Mouse (Mus musculus) intestine, embryonic 14.5 days (tissue): ENCODE results near the gene Znrf4. TPM values are rescaled to one million over a fixed set of nuclear protein-coding genes. Genes with fewer than 3 reads are reported as not detected.

Experiments
- ATAC-seq: fragments of 200-750 bp; cut with Nextera tagmentation; replicated peaks from 2 replicates; pipeline ENCODE4 v1.8.0; 2017; ENCODE audit warnings: low read depth, moderate number of reproducible peaks, moderate TSS enrichment, moderate library complexity; ENCODE audit not compliant: low FRiP score, low TSS enrichment
- DNase-seq: peaks from one replicate; pipeline ENCODE4 v3.0.0-alpha.2; 2018; ENCODE audit warnings: low spot score
- H3K27ac ChIP-seq: fragments of 300-500 bp; sonication (generic); 2 replicates; pipeline ENCODE4 v1.5.1; 2014; ENCODE audit warnings: low read depth, mild to moderate bottlenecking, control low read depth
- H3K27me3 ChIP-seq: fragments of 300-500 bp; sonication (generic); replicated peaks from 2 replicates; pipeline ENCODE4 v1.6.1; 2014; ENCODE audit warnings: low read length, control low read depth; ENCODE audit not compliant: control insufficient read depth, insufficient read depth
- H3K36me3 ChIP-seq: fragments of 300-500 bp; sonication (generic); 2 replicates; pipeline ENCODE4 v1.6.1; 2014; ENCODE audit warnings: low read length, control low read depth; ENCODE audit not compliant: control insufficient read depth, insufficient read depth
- H3K4me1 ChIP-seq: fragments of 300-500 bp; sonication (generic); replicated peaks from 2 replicates; pipeline ENCODE4 v1.6.1; 2014; ENCODE audit warnings: low read length, control low read depth, mixed read lengths; ENCODE audit not compliant: control insufficient read depth, insufficient read depth
- H3K4me2 ChIP-seq: fragments of 300-500 bp; sonication (generic); 2 replicates; pipeline ENCODE4 v1.6.1; 2014; ENCODE audit warnings: low read length
- H3K4me3 ChIP-seq: fragments of 300-500 bp; sonication (generic); 2 replicates; pipeline ENCODE4 v1.5.1; 2014; ENCODE audit warnings: low read depth, low read length, control low read depth, mixed read lengths
- H3K9ac ChIP-seq: fragments of 300-500 bp; sonication (generic); 2 replicates; pipeline ENCODE4 v1.6.1; 2014; ENCODE audit warnings: mild to moderate bottlenecking, low read length
- H3K9me3 ChIP-seq: fragments of 300-500 bp; sonication (generic); 2 replicates; pipeline ENCODE4 v1.6.1; 2016; ENCODE audit warnings: low read length, control low read depth; ENCODE audit not compliant: control insufficient read depth
- WGBS: fragments of 180-500 bp; shearing (Covaris S2); extraction: QIAGEN DNeasy Blood & Tissue Kit; methylation state at CpG from one replicate; pipeline ENCODE4 v1.1.7; 2014; 5-methylcytosine and 5-hydroxymethylcytosine counted together
- polyA plus RNA-seq: library from polyadenylated mRNA; unstranded; fragments of >200 nt; fragmentation: Nextera tagmentation; extraction: Ambion mirVana; gene quantifications from 2 replicates; pipeline ENCODE4 v1.2.1, GENCODE M21; 2014

Gene Znrf4
- polyA plus RNA-seq, 1 experiment from 2014 or later = not detected

DNA sequence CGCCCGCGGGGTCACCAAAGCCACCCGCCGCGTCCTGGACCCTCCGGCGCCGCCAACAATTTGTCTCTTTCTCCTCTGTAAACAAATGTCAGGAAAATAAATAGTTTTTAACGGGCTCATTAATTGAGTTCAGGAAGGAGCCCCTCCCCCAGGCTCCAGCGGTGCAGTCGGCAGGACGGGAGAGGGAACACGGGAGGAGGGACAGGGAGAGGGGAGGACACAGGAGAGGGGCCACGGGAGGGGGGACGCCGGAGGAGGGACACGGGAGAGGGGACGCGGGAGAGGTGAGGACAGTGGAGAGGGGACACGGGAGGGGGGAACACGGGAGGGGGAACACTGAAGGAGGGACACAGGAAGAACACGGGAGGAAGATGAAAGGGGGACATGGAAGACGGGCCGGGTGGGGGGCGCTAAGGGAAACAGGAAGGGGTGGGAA, 42.2 kb downstream of the Znrf4 start:
- H3K9me3 ChIP-seq = no peaks in the 10 kb centered on the region
- H3K27me3 ChIP-seq = peaks cover 28% of the 10 kb centered on the region
- H3K4me1 ChIP-seq = peaks cover 75% of the 10 kb centered on the region
- WGBS = 3% methylated on average over 23 of the region's 26 CpGs
- H3K4me2 ChIP-seq = peak overlapping the region; percentile 51
- no peaks in the 10 kb centered on the region for H3K36me3 ChIP-seq
- H3K27ac ChIP-seq = peak overlapping the region; percentile 22; the same call in 1 of the 2 replicates
- peak overlapping the region; percentile 27 for H3K9ac ChIP-seq
- ATAC-seq (no peak), DNase-seq (no peak)
- peak overlapping the region; percentile 25 for H3K4me3 ChIP-seq

DNA sequence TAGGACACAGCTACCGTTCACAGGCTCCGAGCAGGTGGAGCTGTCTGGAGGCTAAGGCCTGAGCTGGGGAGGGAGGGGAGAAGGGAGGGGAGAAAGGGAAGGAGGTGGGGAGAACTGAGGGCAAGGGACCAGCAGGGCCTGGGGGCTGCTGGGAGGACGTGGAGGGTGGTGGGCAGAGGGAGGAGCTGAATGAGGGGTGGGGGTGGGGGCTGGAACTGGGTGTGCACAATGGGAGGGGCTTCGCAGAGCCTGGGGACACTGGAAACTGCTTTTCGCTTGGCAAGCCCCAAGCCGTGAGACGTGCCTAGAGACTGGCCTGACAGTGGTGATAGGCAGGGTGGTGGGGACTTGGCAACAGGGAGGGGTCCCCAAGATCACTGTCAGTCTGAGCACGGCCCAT, 43.0 kb downstream of the Znrf4 start:
- WGBS = 28% methylated on average over 8 of the region's 8 CpGs
- Histone ChIP-seq H3K27me3 (peaks cover 21% of the 10 kb centered on the region), H3K9ac (no peak overlapping the region), H3K4me3 (no peak overlapping the region), H3K4me1 (peaks cover 67% of the 10 kb centered on the region), H3K36me3 (no peaks in the 10 kb centered on the region), H3K9me3 (no peaks in the 10 kb centered on the region), H3K27ac (peak overlapping the region; percentile 78; the same call in 1 of the 2 replicates), H3K4me2 (no peak overlapping the region; the same call in 1 of the 2 replicates)
- ATAC-seq (no peak), DNase-seq (no peak)

DNA sequence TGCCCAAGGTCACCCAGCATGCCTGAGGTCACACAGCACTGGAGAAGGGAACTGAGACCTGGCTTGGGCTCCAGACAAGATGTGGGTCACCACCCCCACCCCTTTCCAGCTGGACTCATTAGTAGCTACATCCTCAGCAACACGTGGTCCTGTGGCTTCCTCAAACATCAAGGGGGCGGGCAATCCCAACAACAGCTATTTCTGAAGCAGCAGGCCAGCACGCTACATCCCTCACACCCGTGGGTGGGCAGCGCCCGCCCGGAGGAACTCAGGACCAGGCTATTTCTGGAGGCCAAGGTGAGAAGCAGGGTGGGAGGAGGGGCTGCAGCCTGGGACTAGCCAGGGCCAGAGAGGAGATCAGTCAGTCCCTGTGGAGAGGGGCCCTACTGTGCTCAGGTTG, 43.4 kb downstream of the Znrf4 start:
- Histone ChIP-seq H3K27ac (peak overlapping the region; percentile 78; the same call in 1 of the 2 replicates), H3K4me2 (no peak overlapping the region), H3K4me1 (peaks cover 64% of the 10 kb centered on the region), H3K9ac (no peak overlapping the region), H3K9me3 (no peaks in the 10 kb centered on the region), H3K27me3 (peaks cover 17% of the 10 kb centered on the region), H3K4me3 (no peak overlapping the region), H3K36me3 (no peaks in the 10 kb centered on the region)
- 57% methylated on average over 7 of the region's 7 CpGs for WGBS
- DNase-seq (no peak), ATAC-seq (no peak)

DNA sequence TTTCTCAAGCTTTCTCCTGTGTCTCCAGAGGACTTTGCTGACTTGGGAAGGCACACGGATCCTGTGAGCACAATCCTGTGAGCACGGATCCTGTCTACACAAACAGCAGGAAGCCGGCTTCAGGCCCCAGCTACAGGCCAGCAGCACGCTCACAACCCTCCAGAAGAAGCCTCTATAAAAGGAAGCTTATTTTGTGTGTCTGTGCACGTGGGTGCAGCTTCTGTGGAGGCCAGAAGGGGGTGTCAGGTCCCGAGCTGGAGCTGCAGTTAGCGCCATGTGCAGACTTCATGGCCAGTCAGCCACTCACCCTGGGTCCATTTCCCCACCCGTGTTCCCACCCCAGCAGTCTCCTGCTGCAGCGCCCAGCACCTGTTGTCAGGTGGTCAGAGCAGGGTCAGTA, 43.9 kb downstream of the Znrf4 start:
- Histone ChIP-seq H3K9me3 (no peaks in the 10 kb centered on the region), H3K4me3 (no peak overlapping the region), H3K4me1 (peaks cover 64% of the 10 kb centered on the region), H3K27me3 (peaks cover 12% of the 10 kb centered on the region), H3K36me3 (no peaks in the 10 kb centered on the region), H3K27ac (peak overlapping the region; percentile 78; the same call in 1 of the 2 replicates), H3K4me2 (no peak overlapping the region), H3K9ac (no peak overlapping the region)
- ATAC-seq (no peak), DNase-seq (no peak)
- 90% methylated on average over 9 of the region's 9 CpGs for WGBS

DNA sequence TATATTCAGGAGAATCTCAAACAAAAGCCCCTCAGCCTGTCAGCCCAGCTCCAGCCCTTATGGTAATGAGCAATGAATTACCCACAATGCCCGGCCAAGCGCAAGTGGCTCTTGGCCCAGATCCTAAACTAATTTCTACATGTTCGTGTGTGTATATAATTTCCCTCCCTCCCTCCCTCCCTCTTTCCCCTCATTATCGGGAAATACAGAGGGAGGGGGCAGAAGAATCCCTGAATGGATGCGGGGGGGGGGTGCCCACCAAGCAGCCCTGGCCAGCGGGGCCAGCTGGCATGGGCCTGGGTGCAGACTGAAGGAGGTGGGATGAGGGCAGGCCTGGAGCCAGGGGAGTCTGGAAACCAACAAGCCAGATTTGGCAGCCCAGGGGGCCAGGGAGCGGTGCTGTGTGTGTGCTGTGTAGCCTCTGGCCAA, 44.8 kb downstream of the Znrf4 start:
- ATAC-seq (no peak), DNase-seq (peak; percentile 87)
- Histone ChIP-seq H3K9me3 (no peaks in the 10 kb centered on the region), H3K4me1 (peaks cover 62% of the 10 kb centered on the region), H3K9ac (0 out of 2 replicates have a peak overlapping the region, but pooled peaks have one; percentile 22), H3K4me3 (no peak overlapping the region), H3K4me2 (peak overlapping the region; percentile 32), H3K36me3 (no peaks in the 10 kb centered on the region), H3K27me3 (peaks cover 3% of the 10 kb centered on the region), H3K27ac (peak overlapping the region; percentile 78)
- 24% methylated on average over 6 of the region's 7 CpGs for WGBS

DNA sequence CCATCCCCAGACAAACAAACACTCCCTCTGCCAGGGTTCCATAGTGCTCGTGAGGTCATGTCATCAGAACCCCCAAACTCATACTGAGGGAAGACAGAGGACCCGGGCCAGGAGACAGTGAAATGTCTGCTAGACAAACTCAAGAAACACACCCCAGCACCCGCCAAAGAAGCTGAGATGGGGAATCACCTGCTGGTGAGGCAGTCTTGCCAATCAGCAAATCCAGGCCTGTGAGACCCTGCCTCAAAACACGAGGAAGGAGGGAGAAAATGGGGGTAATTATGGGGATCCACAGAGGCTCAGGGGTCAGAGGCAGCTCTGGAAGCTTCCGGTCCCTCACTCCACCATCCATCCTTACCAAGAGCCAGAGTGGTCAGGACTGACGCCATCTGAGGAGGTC, 45.5 kb downstream of the Znrf4 start:
- no peak for ATAC-seq
- H3K4me1 ChIP-seq = peaks cover 54% of the 10 kb centered on the region

DNA sequence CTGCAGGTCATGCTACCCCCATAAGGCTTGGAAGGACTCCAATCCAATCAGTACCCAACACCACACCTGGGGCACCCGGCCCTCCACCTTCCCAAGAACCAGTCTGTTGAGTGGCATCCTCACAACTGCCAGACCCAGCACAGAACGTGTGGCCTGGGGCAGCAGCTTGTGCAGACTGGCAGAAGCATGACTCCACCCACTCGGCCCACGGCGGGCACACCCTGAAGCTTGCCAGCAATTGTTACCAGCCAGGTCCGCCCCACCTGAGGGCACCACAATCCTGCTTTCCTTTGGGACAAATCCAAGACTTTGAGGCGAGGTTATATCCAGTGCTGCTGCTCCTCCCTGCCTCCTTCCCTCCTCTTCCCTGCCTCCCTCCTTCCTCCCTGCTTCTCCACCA, 47.4 kb downstream of the Znrf4 start:
- Histone ChIP-seq H3K36me3 (no peaks in the 10 kb centered on the region), H3K9me3 (no peaks in the 10 kb centered on the region), H3K27ac (no peak overlapping the region), H3K4me2 (no peak overlapping the region), H3K9ac (no peak overlapping the region), H3K27me3 (no peaks in the 10 kb centered on the region), H3K4me3 (no peak overlapping the region), H3K4me1 (peaks cover 53% of the 10 kb centered on the region)
- 87% methylated on average over 7 of the region's 7 CpGs for WGBS
- no peak for ATAC-seq
- no peak for DNase-seq

More for the DNA sequence above, 45.5 kb downstream of the Znrf4 start:
- H3K36me3 ChIP-seq = no peaks in the 10 kb centered on the region
- no peak overlapping the region for H3K4me2 ChIP-seq
- H3K9ac ChIP-seq = no peak overlapping the region
- no peaks in the 10 kb centered on the region for H3K27me3 ChIP-seq
- no peak overlapping the region; the same call in 1 of the 2 replicates for H3K27ac ChIP-seq
- WGBS = 67% methylated on average over 6 of the region's 6 CpGs
- H3K9me3 ChIP-seq = no peaks in the 10 kb centered on the region
- no peak overlapping the region for H3K4me3 ChIP-seq
- DNase-seq = no peak

DNA sequence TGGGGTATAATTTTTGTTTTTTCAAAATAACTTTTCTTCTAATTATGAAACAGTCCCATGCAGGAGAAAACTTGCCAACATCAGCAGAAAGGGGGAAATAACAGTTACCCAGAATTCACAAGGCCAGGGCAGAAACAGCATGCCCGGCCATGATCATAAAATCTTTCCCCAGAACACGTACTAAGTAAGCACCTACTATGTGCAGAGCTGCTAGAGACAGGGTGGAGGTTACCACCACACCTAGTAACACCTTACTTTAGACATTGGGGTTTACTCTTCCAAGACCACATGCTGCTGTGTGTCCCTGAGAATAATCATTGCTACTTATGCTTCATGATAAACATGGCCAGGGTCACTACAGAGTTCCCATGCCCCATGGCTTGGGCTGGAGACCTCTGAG, 47.9 kb downstream of the Znrf4 start:
- ATAC-seq = no peak
- no peak for DNase-seq
- no peak overlapping the region for H3K27ac ChIP-seq
- no peaks in the 10 kb centered on the region for H3K9me3 ChIP-seq
- H3K4me1 ChIP-seq = peaks cover 52% of the 10 kb centered on the region
- 91% methylated on average over 2 of the region's 2 CpGs for WGBS
- H3K27me3 ChIP-seq = no peaks in the 10 kb centered on the region
- H3K4me3 ChIP-seq = no peak overlapping the region
- H3K36me3 ChIP-seq = no peaks in the 10 kb centered on the region
- no peak overlapping the region for H3K4me2 ChIP-seq
- H3K9ac ChIP-seq = no peak overlapping the region

DNA sequence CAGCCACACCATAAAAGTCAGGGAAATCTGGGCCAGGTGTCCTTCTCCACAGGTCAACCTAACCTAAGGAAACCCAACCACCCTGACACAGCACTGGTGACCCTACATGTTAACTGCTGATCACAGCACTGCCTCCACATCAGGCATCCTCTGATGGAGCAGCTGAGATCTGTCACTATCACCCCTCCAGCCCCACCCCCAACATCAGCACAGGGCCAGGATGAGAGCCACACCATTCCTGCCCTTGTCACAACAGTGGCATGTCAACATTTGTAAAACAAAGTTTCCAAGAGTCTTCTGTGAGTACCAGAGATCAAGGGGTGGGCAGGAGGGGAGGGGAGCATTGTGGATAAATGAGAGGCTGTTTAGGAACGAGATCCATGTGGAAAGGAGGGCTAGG, 48.7 kb downstream of the Znrf4 start:
- WGBS = 23% methylated on average over 1 of the region's 1 CpGs
- Histone ChIP-seq H3K9ac (no peak overlapping the region), H3K4me3 (no peak overlapping the region), H3K9me3 (no peaks in the 10 kb centered on the region), H3K36me3 (no peaks in the 10 kb centered on the region), H3K27ac (peak overlapping the region; percentile 86), H3K27me3 (no peaks in the 10 kb centered on the region), H3K4me2 (peak overlapping the region; percentile 77), H3K4me1 (peaks cover 49% of the 10 kb centered on the region)
- DNase-seq (no peak), ATAC-seq (no peak)
